ENCODE assay signal across 13 mouse cellular contexts in the genomic region with DNA sequence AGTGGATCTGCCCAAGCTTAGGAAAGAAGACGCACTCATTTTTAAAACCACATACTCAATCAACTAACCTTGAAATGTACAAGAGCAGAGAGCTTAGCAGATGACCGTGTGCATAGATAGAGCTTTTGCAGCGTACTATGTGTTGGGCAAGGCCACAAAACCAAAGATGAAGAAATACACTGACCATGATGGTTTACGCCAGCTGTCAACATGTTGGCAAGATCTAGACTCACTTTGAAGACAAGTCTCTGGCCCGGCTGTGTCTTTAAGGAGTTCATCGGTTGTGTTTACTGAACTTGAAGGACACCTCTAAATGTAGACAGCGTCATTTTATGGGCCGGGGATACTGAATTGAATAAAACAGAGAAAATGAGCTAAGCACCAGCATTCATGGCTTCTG.
"Had no signal": no experiment of that assay in that cellular context is flagged by ENCODE, and none has a peak within 500 bp of the region (broad histone marks: within the 10 kb centered on the region; RNA-seq: fewer than 3 reads in every experiment).

No protein-coding gene starts in this region.

- H3K4me2 ChIP-seq: limb, embryonic 12.5 days; liver, embryonic 13.5 days; midbrain, embryonic 11.5 days; midbrain, embryonic 15.5 days; neural tube, embryonic 12.5 days had no signal

- H3K36me3 ChIP-seq: limb, embryonic 12.5 days; liver, embryonic 13.5 days; midbrain, embryonic 15.5 days; neural tube, embryonic 12.5 days had no signal

- DNase-seq: kidney, adult 8-10 months; kidney, postnatal 25 days; liver; liver, embryonic 13.5 days; liver, postnatal 0 days; right cerebral cortex, postnatal 14 days; thymus, postnatal 36 days had no signal

- H3K9ac ChIP-seq: limb, embryonic 12.5 days; liver, embryonic 13.5 days; liver, postnatal 0 days; midbrain, embryonic 15.5 days; neural tube, embryonic 12.5 days had no signal

- H3K27ac ChIP-seq: limb, embryonic 12.5 days; liver, embryonic 13.5 days; midbrain, embryonic 15.5 days; neural tube, embryonic 12.5 days had no signal

- H3K4me3 ChIP-seq: limb, embryonic 12.5 days; liver, embryonic 13.5 days; midbrain, embryonic 15.5 days; neural tube, embryonic 12.5 days had no signal

- H3K4me1 ChIP-seq: limb, embryonic 12.5 days; liver, embryonic 13.5 days; midbrain, embryonic 15.5 days; neural tube, embryonic 12.5 days had no signal

- H3K27me3 ChIP-seq: limb, embryonic 12.5 days; liver, embryonic 13.5 days; midbrain, embryonic 15.5 days; neural tube, embryonic 12.5 days had no signal

- H3K9me3 ChIP-seq: limb, embryonic 12.5 days; midbrain, embryonic 15.5 days; neural tube, embryonic 12.5 days had no signal

- ATAC-seq: inflammation-experienced regulatory T-cells, adult 6 months; intestine, postnatal 0 days; liver, postnatal 0 days; midbrain, embryonic 15.5 days had no signal
